Mouse (Mus musculus): ENCODE data around the gene Grwd1. TPM values are rescaled to one million over a fixed set of nuclear protein-coding genes. Genes with fewer than 3 reads are reported as not detected.
A peak's percentile ranks its signal among the peaks of the same experiment; 100 is the strongest.

Grwd1 gene
- polyA plus RNA-seq, 1 experiment from 2014 or later = 75.6 TPM

- no peak overlapping the region for H3K27ac ChIP-seq
- H3K4me2 ChIP-seq (replicated peaks) = peak overlapping the region; percentile 55
- H3K4me1 ChIP-seq = peaks cover 25% of the 10 kb centered on the region
- H3K4me3 ChIP-seq = peak overlapping the region; percentile 38
- H3K36me3 ChIP-seq = peaks cover 11% of the 10 kb centered on the region
- 0 out of 2 replicates have a peak, but pooled peaks cover 5% of the 10 kb centered on the region for H3K9me3 ChIP-seq
- H3K9ac ChIP-seq = peak overlapping the region; percentile 49
- no peak for ATAC-seq (ENCODE audit: insufficient number of reproducible peaks, insufficient read depth, low FRiP score, low TSS enrichment)
- H3K27me3 ChIP-seq = peaks cover 52% of the 10 kb centered on the region
- WGBS = 1% methylated on average over 67 of the region's 86 CpGs
These were observed 2.5 kb upstream of the Grwd1 start for GRCm38 (mm10) chr7:45833148-45833790.

DNA sequence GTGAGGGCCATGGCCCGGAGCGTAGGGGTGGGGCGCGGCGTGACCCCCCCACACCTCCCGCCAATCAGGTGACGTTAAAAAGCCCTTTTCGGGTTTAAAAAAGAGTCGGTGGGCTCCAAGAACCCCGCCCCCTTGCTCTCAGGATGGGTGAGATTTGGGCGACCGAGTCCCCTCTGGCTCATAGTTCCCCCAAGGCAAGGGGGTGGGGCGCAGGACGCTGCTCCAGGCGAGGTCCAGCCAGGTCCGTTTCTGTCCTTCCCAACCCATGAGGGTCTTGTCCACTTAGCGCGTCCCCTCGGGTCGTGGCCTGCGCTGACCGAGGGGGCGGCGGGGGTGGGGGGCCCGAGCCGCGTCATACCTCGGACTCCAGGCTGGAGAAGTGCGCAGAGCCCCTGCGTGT, 1.7 kb upstream of the Grwd1 start:
- Histone ChIP-seq H3K4me3 (peak overlapping the region; percentile 38), H3K9ac (peak overlapping the region; percentile 10; the same call in 1 of the 2 replicates), H3K9me3 (0 out of 2 replicates have a peak, but pooled peaks cover 5% of the 10 kb centered on the region), H3K27me3 (peaks cover 52% of the 10 kb centered on the region), H3K36me3 (peaks cover 19% of the 10 kb centered on the region), H3K4me2 (replicated peaks) (peak overlapping the region; percentile 55), H3K27ac (no peak overlapping the region), H3K4me1 (peaks cover 25% of the 10 kb centered on the region)
- WGBS = 9% methylated on average over 30 of the region's 30 CpGs
- no peak for ATAC-seq (ENCODE audit: insufficient number of reproducible peaks, insufficient read depth, low FRiP score, low TSS enrichment)

- peaks cover 52% of the 10 kb centered on the region for H3K27me3 ChIP-seq
- H3K4me1 ChIP-seq = peaks cover 25% of the 10 kb centered on the region
- H3K27ac ChIP-seq = no peak overlapping the region
- 16% methylated on average over 5 of the region's 5 CpGs for WGBS
- peak overlapping the region; percentile 84 for H3K4me2 ChIP-seq (replicated peaks)
- no peak for ATAC-seq (ENCODE audit: insufficient number of reproducible peaks, insufficient read depth, low FRiP score, low TSS enrichment)
- peak overlapping the region; percentile 68; the same call in 1 of the 2 replicates for H3K9ac ChIP-seq
- peak overlapping the region; percentile 87 for H3K4me3 ChIP-seq
- no peaks in the 10 kb centered on the region for H3K9me3 ChIP-seq
- H3K36me3 ChIP-seq = peaks cover 30% of the 10 kb centered on the region
These were observed 383 bp upstream of the Grwd1 start for GRCm38 (mm10) chr7:45831128-45831525.

DNA sequence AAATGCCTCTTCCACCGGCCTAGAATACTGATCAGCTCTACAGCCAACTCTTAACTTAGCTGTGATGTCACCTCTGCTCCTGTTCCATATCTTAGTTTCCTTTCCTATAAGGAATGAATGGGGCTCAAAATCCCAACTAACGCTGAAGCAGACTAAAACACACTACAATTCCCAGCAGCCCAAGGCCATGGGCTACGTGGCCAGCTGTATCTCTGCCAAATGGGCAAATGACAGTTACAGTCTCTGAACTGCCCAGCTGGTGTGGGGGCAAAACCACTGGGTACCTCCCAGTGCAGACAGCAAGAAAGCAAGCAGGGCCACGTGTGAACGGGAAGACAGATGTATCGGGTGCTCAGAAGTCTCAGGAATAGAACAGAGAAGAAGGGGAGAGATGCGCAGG, 4.1 kb downstream of the Grwd1 start:
- H3K36me3 ChIP-seq = peaks cover 66% of the 10 kb centered on the region

GRCm38 (mm10) chr7:45824598-45824997, 6.1 kb downstream of the Grwd1 start, which contains the start of gene Kcnj14:
Kcnj14 (minus strand) TSS chr7:45824782.
- 70% methylated on average over 7 of the region's 7 CpGs for WGBS
- no peak for ATAC-seq (ENCODE audit: insufficient number of reproducible peaks, insufficient read depth, low FRiP score, low TSS enrichment)
- Histone ChIP-seq H3K9ac (no peak within 1 kb of the TSS), H3K36me3 (peaks cover 66% of the 10 kb centered on the region), H3K27ac (no peak within 1 kb of the TSS), H3K4me3 (no peak within 1 kb of the TSS), H3K27me3 (peaks cover 8% of the 10 kb centered on the region; the same call in 1 of the 2 replicates), H3K9me3 (no peaks in the 10 kb centered on the region), H3K4me2 (replicated peaks) (no peak within 1 kb of the TSS), H3K4me1 (peaks cover 7% of the 10 kb centered on the region)

More for the DNA sequence above, 4.1 kb downstream of the Grwd1 start:
- Histone ChIP-seq H3K9ac (no peak overlapping the region), H3K4me3 (no peak overlapping the region), H3K4me1 (peaks cover 10% of the 10 kb centered on the region), H3K4me2 (replicated peaks) (no peak overlapping the region), H3K27me3 (peaks cover 8% of the 10 kb centered on the region), H3K27ac (no peak overlapping the region), H3K9me3 (no peaks in the 10 kb centered on the region)
- 91% methylated on average over 7 of the region's 7 CpGs for WGBS
- no peak for ATAC-seq (ENCODE audit: insufficient number of reproducible peaks, insufficient read depth, low FRiP score, low TSS enrichment)

DNA sequence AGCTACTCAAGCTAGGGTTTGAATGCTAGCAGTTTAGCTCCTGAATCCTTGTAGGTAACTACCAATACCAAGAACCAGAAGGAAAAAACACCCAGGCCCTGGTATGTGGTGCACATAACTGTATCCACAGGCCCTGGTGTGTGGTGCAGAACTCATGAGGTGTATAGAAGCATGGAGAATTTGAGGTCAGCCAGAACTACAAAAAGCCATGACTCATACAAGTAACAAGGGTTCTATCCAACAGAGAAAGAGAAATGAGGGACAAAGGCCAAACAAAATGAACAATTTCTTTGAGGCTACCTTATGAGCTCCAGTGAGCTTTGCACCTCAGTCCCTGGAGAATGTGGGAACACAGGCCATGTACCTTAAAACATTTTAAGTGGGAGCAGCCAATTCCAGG, 9.8 kb downstream of the Grwd1 start:
- H3K27ac ChIP-seq = no peak overlapping the region
- H3K4me2 ChIP-seq (replicated peaks) = no peak overlapping the region
- H3K27me3 ChIP-seq = peaks cover 16% of the 10 kb centered on the region; the same call in 1 of the 2 replicates
- H3K9me3 ChIP-seq = no peaks in the 10 kb centered on the region
- H3K4me1 ChIP-seq = peaks cover 3% of the 10 kb centered on the region; the same call in 1 of the 2 replicates
- H3K4me3 ChIP-seq = no peak overlapping the region
- no peak overlapping the region for H3K9ac ChIP-seq
- H3K36me3 ChIP-seq = peaks cover 33% of the 10 kb centered on the region
- no peak for ATAC-seq (ENCODE audit: insufficient number of reproducible peaks, insufficient read depth, low FRiP score, low TSS enrichment)

GRCm38 (mm10) chr7:45819843-45820242, 10.9 kb downstream of the Grwd1 start:
- no peaks in the 10 kb centered on the region for H3K9me3 ChIP-seq
- H3K4me1 ChIP-seq = peaks cover 12% of the 10 kb centered on the region
- peak overlapping the region; percentile 44 for H3K4me2 ChIP-seq (replicated peaks)
- H3K9ac ChIP-seq = no peak overlapping the region
- H3K27ac ChIP-seq = no peak overlapping the region
- ATAC-seq (ENCODE audit: insufficient number of reproducible peaks, insufficient read depth, low FRiP score, low TSS enrichment) = no peak
- peaks cover 23% of the 10 kb centered on the region for H3K36me3 ChIP-seq
- 11% methylated on average over 25 of the region's 25 CpGs for WGBS
- H3K4me3 ChIP-seq = peak overlapping the region; percentile 23
- peaks cover 16% of the 10 kb centered on the region; the same call in 1 of the 2 replicates for H3K27me3 ChIP-seq

GRCm38 (mm10) chr7:45815984-45816351, 14.8 kb downstream of the Grwd1 start:
- Histone ChIP-seq H3K9me3 (no peaks in the 10 kb centered on the region), H3K4me1 (peaks cover 27% of the 10 kb centered on the region), H3K27me3 (peaks cover 16% of the 10 kb centered on the region; the same call in 1 of the 2 replicates), H3K4me2 (replicated peaks) (no peak overlapping the region), H3K27ac (no peak overlapping the region), H3K4me3 (no peak overlapping the region), H3K36me3 (peaks cover 21% of the 10 kb centered on the region), H3K9ac (no peak overlapping the region)
- 45% methylated on average over 2 of the region's 2 CpGs for WGBS
- ATAC-seq (ENCODE audit: insufficient number of reproducible peaks, insufficient read depth, low FRiP score, low TSS enrichment) = no peak

DNA sequence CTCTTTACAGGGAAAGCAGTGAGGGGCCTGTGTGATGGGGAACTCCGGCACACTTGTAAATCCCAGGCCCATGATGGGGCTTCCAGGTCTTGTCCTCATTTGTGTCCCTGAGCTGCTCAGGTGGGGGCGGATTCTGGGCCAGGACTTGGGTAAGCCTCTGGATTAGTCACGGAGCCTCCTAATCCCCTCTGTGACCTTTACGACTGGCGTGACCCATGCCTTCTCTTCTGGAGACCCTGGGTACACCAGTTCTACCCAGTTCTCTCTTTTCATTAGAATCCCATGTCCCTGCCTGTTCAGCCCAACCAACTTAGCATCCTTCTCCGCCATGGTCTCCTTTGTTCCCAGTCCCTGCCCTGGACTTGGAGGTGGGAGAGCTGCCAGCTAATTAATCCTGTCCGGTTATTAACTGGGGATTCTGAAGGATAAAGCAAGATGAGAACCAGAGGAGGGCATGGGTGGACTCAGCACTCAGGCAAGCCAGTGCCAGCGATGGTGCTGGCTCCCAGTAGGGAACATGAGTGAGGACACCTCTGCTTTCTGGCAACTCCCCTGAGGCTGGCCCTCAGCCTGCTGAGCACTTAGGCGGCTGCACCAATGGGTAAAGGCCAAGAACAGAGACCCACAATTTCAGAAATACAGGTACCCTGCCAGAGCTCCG, 15.3 kb downstream of the Grwd1 start:
- WGBS = 43% methylated on average over 10 of the region's 10 CpGs
- H3K36me3 ChIP-seq = peaks cover 26% of the 10 kb centered on the region
- H3K4me1 ChIP-seq = peaks cover 27% of the 10 kb centered on the region
- H3K27me3 ChIP-seq = peaks cover 14% of the 10 kb centered on the region; the same call in 1 of the 2 replicates
- ATAC-seq (ENCODE audit: insufficient number of reproducible peaks, insufficient read depth, low FRiP score, low TSS enrichment) = no peak
- H3K27ac ChIP-seq = no peak overlapping the region
- H3K4me3 ChIP-seq = peak overlapping the region; percentile 94; the same call in 1 of the 2 replicates
- no peak overlapping the region for H3K4me2 ChIP-seq (replicated peaks)
- H3K9me3 ChIP-seq = no peaks in the 10 kb centered on the region
- H3K9ac ChIP-seq = no peak overlapping the region

- H3K4me1 ChIP-seq = peaks cover 24% of the 10 kb centered on the region
- WGBS = 3% methylated on average over 5 of the region's 5 CpGs
- no peak for ATAC-seq (ENCODE audit: insufficient number of reproducible peaks, insufficient read depth, low FRiP score, low TSS enrichment)
- H3K4me2 ChIP-seq (replicated peaks) = peak overlapping the region; percentile 49
- H3K9me3 ChIP-seq = no peaks in the 10 kb centered on the region
- H3K36me3 ChIP-seq = peaks cover 32% of the 10 kb centered on the region
- H3K27me3 ChIP-seq = peaks cover 10% of the 10 kb centered on the region; the same call in 1 of the 2 replicates
- H3K4me3 ChIP-seq = peak overlapping the region; percentile 94
- H3K9ac ChIP-seq = no peak overlapping the region; the same call in 1 of the 2 replicates
- no peak overlapping the region for H3K27ac ChIP-seq
These were observed 15.9 kb downstream of the Grwd1 start for GRCm38 (mm10) chr7:45814841-45815240.

DNA sequence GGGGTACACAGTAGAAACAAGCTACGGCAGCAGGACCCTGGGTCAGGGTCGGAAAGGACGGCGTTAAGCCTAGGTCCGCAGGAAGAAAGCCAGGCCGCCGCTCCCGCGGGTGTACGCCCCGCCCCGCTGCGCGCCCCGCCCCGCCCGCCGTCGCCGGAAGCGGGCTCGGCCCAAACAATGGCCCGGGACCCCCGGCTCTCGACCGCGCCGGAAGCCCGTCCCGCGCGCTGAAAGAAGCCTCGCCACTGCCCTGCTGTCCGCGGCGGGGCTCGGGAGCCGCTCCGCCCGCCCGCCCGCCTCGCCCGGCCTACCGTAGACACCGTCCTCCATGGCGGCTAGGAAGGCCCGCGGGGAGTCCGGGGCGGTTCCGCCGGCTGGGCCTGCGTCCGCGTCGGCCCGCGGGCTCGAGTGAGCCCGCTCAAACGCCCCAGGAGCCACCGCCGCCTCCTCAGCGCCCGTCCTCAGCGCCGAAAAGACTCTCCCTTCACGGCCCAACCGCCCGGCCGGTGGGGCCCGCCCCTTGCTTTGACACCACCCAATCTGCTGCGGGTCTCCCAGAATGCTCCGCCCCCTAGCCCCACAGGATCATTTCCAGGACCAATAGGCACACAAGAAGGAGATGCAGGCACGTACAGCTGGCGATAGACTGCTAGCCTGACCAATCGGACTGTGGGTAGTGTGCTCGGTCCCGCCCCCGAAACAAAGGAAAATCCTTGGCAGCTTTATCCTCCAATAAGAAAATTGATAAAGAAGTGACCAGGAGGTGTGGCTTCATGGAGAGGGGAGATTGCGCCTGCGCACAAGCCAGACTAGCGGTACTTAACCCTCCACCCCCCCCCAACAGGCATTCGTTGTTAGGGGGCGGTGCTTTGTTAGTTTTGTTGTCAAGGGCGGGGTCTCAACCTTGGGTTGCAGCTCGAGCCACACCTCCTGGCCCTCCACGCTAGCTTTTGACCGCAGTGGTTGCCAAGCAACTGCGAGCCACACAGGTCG, 16.7 kb downstream of the Grwd1 start, which contains the start of gene Cyth2:
Gene Cyth2 (minus strand): TSS at position 795 of the 993 bp plus-strand sequence.
- peak within 1 kb of the TSS; percentile 100 for H3K27ac ChIP-seq
- H3K4me3 ChIP-seq = peak within 1 kb of the TSS; percentile 94
- H3K4me2 ChIP-seq (replicated peaks) = peak within 1 kb of the TSS; percentile 85
- peaks cover 23% of the 10 kb centered on the region for H3K4me1 ChIP-seq
- H3K36me3 ChIP-seq = peaks cover 40% of the 10 kb centered on the region
- 0 out of 2 replicates have a peak, but pooled peaks cover 6% of the 10 kb centered on the region for H3K27me3 ChIP-seq
- no peaks in the 10 kb centered on the region for H3K9me3 ChIP-seq
- WGBS = 1% methylated on average over 85 of the region's 92 CpGs
- H3K9ac ChIP-seq = peak within 1 kb of the TSS; percentile 100
- ATAC-seq (ENCODE audit: insufficient number of reproducible peaks, insufficient read depth, low FRiP score, low TSS enrichment) = peak; percentile 98
